Mouse (Mus musculus) lung, embryonic 16.5 days (tissue): ENCODE data around the gene Gdpgp1. TPM values are rescaled to one million over a fixed set of nuclear protein-coding genes. Genes with fewer than 3 reads are reported as not detected.

Experiments
- ATAC-seq: fragments of 200-750 bp; cut with Nextera tagmentation; 2 replicates; pipeline ENCODE4 v1.8.0; 2017; ENCODE audit warnings: low read depth, mild to moderate bottlenecking, moderate library complexity
- H3K27ac ChIP-seq: fragments of 300-500 bp; sonication (generic); 2 replicates; pipeline ENCODE4 v1.5.1; 2014; ENCODE audit warnings: mild to moderate bottlenecking, control low read depth, low read length
- H3K27me3 ChIP-seq: fragments of 300-500 bp; sonication (generic); 2 replicates; pipeline ENCODE4 v1.6.1; 2014; ENCODE audit warnings: low read depth, low read length, mixed read lengths; ENCODE audit not compliant: control insufficient read depth, insufficient read depth
- H3K36me3 ChIP-seq: fragments of 300-500 bp; sonication (generic); 2 replicates; pipeline ENCODE4 v1.6.1; 2014; ENCODE audit warnings: low read length; ENCODE audit not compliant: control insufficient read depth, insufficient read depth
- H3K4me1 ChIP-seq: fragments of 300-500 bp; sonication (generic); replicated peaks from 2 replicates; pipeline ENCODE4 v1.6.1; 2014; ENCODE audit warnings: low read length, mixed read lengths; ENCODE audit not compliant: control insufficient read depth, insufficient read depth
- H3K4me2 ChIP-seq: fragments of 300-500 bp; sonication (generic); 2 replicates; pipeline ENCODE4 v1.6.1; 2014; ENCODE audit warnings: low read depth, low read length, control low read depth
- H3K4me3 ChIP-seq: fragments of 300-500 bp; sonication (generic); 2 replicates; pipeline ENCODE4 v1.5.1; 2014; ENCODE audit warnings: mild to moderate bottlenecking, low read length, control low read depth
- H3K9ac ChIP-seq: fragments of 300-500 bp; sonication (generic); 2 replicates; pipeline ENCODE4 v1.6.1; 2014; ENCODE audit warnings: low read length, control low read depth
- H3K9me3 ChIP-seq: fragments of 300-500 bp; sonication (generic); 2 replicates; pipeline ENCODE4 v1.6.1; 2016; ENCODE audit warnings: low read length; ENCODE audit not compliant: control insufficient read depth
- WGBS: fragments of 180-500 bp; shearing (Covaris S2); extraction: QIAGEN DNeasy Blood & Tissue Kit; methylation state at CpG from one replicate; pipeline ENCODE4 v1.1.7; 2014; 5-methylcytosine and 5-hydroxymethylcytosine counted together
- polyA plus RNA-seq: library from polyadenylated mRNA; unstranded; fragments of >200 nt; fragmentation: Nextera tagmentation; extraction: Ambion mirVana; gene quantifications from 2 replicates; pipeline ENCODE4 v1.2.1, GENCODE M21; 2015

Gene Gdpgp1
- polyA plus RNA-seq, 1 experiment from 2014 or later = 3.9 TPM

DNA sequence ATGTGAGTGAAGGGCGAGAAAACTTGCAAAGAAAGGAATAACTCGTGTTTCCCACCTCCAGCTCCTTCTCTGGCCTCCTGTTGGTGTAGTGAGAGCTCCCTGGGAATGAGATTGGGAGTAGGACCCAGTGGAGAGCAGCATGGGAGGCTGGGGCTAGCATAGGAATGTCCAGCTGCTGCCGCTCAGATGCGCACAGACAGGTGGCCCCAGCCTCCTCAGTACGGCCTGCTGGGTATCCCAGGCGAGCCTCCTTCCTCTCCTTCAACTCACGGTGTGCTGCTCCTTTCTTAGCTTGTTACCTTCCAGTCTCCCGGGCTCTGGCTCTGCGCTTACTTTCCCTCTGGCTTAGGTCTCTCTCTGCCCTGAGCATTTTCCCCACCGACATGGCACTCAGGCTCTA lies 47.4 kb downstream of the Gdpgp1 start:
- Histone ChIP-seq H3K4me3 (no peak overlapping the region), H3K9ac (no peak overlapping the region), H3K4me1 (no peaks in the 10 kb centered on the region), H3K4me2 (no peak overlapping the region), H3K27me3 (no peaks in the 10 kb centered on the region), H3K36me3 (peaks cover 21% of the 10 kb centered on the region), H3K27ac (no peak overlapping the region), H3K9me3 (peaks cover 2% of the 10 kb centered on the region)
- WGBS = 80% methylated on average over 10 of the region's 10 CpGs
- ATAC-seq = no peak

GRCm38 (mm10) chr7:80280998-80281397 lies 48.3 kb downstream of the Gdpgp1 start:
- no peak overlapping the region for H3K27ac ChIP-seq
- no peaks in the 10 kb centered on the region for H3K4me1 ChIP-seq
- WGBS = 79% methylated on average over 2 of the region's 2 CpGs
- H3K4me3 ChIP-seq = no peak overlapping the region
- H3K4me2 ChIP-seq = no peak overlapping the region
- H3K9me3 ChIP-seq = no peaks in the 10 kb centered on the region
- no peak for ATAC-seq
- H3K27me3 ChIP-seq = no peaks in the 10 kb centered on the region
- H3K9ac ChIP-seq = no peak overlapping the region
- H3K36me3 ChIP-seq = peaks cover 23% of the 10 kb centered on the region

- H3K9ac ChIP-seq = no peak overlapping the region
- no peaks in the 10 kb centered on the region for H3K4me1 ChIP-seq
- H3K27ac ChIP-seq = no peak overlapping the region
- no peak overlapping the region for H3K4me2 ChIP-seq
- WGBS = 82% methylated on average over 3 of the region's 3 CpGs
- no peaks in the 10 kb centered on the region for H3K9me3 ChIP-seq
- no peak for ATAC-seq
- H3K27me3 ChIP-seq = no peaks in the 10 kb centered on the region
- no peak overlapping the region for H3K4me3 ChIP-seq
- H3K36me3 ChIP-seq = peaks cover 17% of the 10 kb centered on the region
Observed at GRCm38 (mm10) chr7:80281646-80282045, 49.0 kb downstream of the Gdpgp1 start.

- Histone ChIP-seq H3K36me3 (peaks cover 19% of the 10 kb centered on the region), H3K4me1 (no peaks in the 10 kb centered on the region), H3K27ac (no peak overlapping the region), H3K9ac (no peak overlapping the region), H3K9me3 (no peaks in the 10 kb centered on the region), H3K27me3 (no peaks in the 10 kb centered on the region), H3K4me3 (no peak overlapping the region), H3K4me2 (no peak overlapping the region)
- WGBS = 91% methylated on average over 3 of the region's 3 CpGs
- no peak for ATAC-seq
Observed at GRCm38 (mm10) chr7:80283226-80283918, 50.7 kb downstream of the Gdpgp1 start.

GRCm38 (mm10) chr7:80284391-80284790 lies 51.7 kb downstream of the Gdpgp1 start:
- H3K36me3 ChIP-seq = peaks cover 19% of the 10 kb centered on the region
- no peak overlapping the region for H3K27ac ChIP-seq

GRCm38 (mm10) chr7:80285725-80286124 lies 53.1 kb downstream of the Gdpgp1 start:
- Histone ChIP-seq H3K4me3 (no peak overlapping the region), H3K4me2 (no peak overlapping the region), H3K36me3 (peaks cover 24% of the 10 kb centered on the region), H3K4me1 (no peaks in the 10 kb centered on the region), H3K27ac (no peak overlapping the region), H3K27me3 (no peaks in the 10 kb centered on the region), H3K9ac (no peak overlapping the region), H3K9me3 (no peaks in the 10 kb centered on the region)
- ATAC-seq = no peak
- WGBS = 89% methylated on average over 6 of the region's 6 CpGs

More at GRCm38 (mm10) chr7:80284391-80284790, 51.7 kb downstream of the Gdpgp1 start:
- ATAC-seq = no peak; the same call in 1 of the 2 replicates
- Histone ChIP-seq H3K4me3 (no peak overlapping the region), H3K4me1 (no peaks in the 10 kb centered on the region), H3K9me3 (no peaks in the 10 kb centered on the region), H3K4me2 (no peak overlapping the region), H3K27me3 (no peaks in the 10 kb centered on the region), H3K9ac (no peak overlapping the region)
- WGBS = 69% methylated on average over 5 of the region's 5 CpGs

DNA sequence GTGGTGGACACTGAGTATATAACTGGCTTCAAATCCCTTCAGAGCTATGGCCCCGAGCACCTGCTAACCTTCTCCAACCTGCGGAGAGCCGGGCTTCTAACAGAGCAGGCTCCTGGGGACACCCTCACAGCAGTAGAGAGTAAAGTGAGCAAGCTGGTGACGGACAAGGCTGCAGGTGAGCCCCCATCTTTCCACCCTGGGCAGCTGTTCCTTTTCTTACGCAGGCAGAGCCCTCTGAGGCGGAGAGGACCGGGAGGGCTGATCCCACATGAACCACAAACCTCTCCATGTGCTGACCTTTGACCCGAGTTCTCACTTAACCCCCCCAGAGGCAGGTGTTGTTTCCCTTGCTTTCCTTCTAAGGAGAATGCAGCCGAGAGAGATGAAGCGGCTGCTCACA lies 55.1 kb downstream of the Gdpgp1 start:
- H3K36me3 ChIP-seq = peaks cover 24% of the 10 kb centered on the region
- H3K9ac ChIP-seq = no peak overlapping the region
- WGBS = 72% methylated on average over 10 of the region's 10 CpGs
- no peak overlapping the region for H3K4me2 ChIP-seq
- no peak overlapping the region for H3K27ac ChIP-seq
- no peak for ATAC-seq
- no peaks in the 10 kb centered on the region for H3K27me3 ChIP-seq
- no peak overlapping the region for H3K4me3 ChIP-seq
- H3K4me1 ChIP-seq = no peaks in the 10 kb centered on the region
- H3K9me3 ChIP-seq = no peaks in the 10 kb centered on the region

Other genes starting within 250 kb of the Gdpgp1 start
- 17.7 and 18.6 TPM in 2 replicates for gene Zfp710, start 208.1 kb upstream of the Gdpgp1 start, polyA plus RNA-seq
- gene Idh2, start 117.5 kb upstream of the Gdpgp1 start, polyA plus RNA-seq = 671 and 680 TPM in 2 replicates
- gene Sema4b, start 46.0 kb upstream of the Gdpgp1 start, polyA plus RNA-seq = 15.8 and 16.3 TPM in 2 replicates
- 88.4 and 96.0 TPM in 2 replicates for gene Cib1, start 52 bp upstream of the Gdpgp1 start, polyA plus RNA-seq
- gene Ttll13, start 13.5 kb downstream of the Gdpgp1 start, polyA plus RNA-seq = 1.1 and 2.2 TPM in 2 replicates
- gene Ngrn, start 28.4 kb downstream of the Gdpgp1 start, polyA plus RNA-seq = 46.2 and 47.4 TPM in 2 replicates
- gene Vps33b, start 36.8 kb downstream of the Gdpgp1 start, polyA plus RNA-seq = 9.7 and 10.7 TPM in 2 replicates
- 166 and 182 TPM in 2 replicates for gene Prc1, start 61.6 kb downstream of the Gdpgp1 start, polyA plus RNA-seq
- gene Rccd1, start 91.6 kb downstream of the Gdpgp1 start, polyA plus RNA-seq = 7.2 and 8.9 TPM in 2 replicates
- gene Unc45a, start 108.1 kb downstream of the Gdpgp1 start, polyA plus RNA-seq = 40.8 and 42.3 TPM in 2 replicates
- gene Hddc3, start 110.2 kb downstream of the Gdpgp1 start, polyA plus RNA-seq = 20.9 and 21.9 TPM in 2 replicates
- gene Man2a2, start 138.5 kb downstream of the Gdpgp1 start, polyA plus RNA-seq = 20.4 and 21.1 TPM in 2 replicates
- 18.5 and 19.3 TPM in 2 replicates for gene Fes, start 155.1 kb downstream of the Gdpgp1 start, polyA plus RNA-seq
- gene Furin, start 172.6 kb downstream of the Gdpgp1 start, polyA plus RNA-seq = 12.6 and 12.7 TPM in 2 replicates